Mouse (Mus musculus): ENCODE results near the gene Zswim9.
A peak's percentile ranks its signal among the peaks of the same experiment; 100 is the strongest.
"Not testable (repeated sequence)": the region's sequence is repeated elsewhere in the genome, so short reads cannot be mapped to it uniquely, and the experiment has no call there.

Zswim9 gene

DNA sequence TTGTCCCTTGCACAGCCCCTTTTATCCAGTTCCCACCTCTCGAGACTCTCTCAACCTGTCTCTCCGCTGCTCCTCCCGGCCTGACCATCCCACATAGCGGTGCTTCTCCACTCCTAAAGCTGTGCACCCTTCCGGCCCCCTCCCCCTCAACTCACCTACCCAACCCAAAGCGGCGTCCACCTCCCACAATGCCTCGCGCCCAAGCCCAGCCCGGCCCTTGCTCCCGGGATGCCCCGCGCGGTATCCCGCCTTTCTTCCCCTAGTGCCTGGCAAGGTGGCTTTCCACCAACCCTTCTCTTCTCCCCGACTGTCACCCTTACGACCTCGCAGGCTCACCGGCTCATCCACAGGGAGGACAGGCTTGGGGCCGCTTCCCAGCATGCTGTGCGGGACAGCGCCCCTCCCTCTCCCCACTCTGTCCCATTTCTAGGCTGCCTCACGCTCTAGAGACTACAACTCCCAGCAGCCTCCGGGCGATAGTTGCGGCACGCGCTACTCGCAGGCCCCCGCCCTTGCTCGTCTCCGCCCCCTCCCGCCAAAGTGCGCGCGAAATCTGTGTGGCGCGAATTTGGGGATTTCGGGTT, at the start of gene Zswim9:
Gene Zswim9 (minus strand): TSS at position 414 of the 584 bp plus-strand sequence.
- DNase-seq (ENCODE audit: extremely low spot score) = peak; percentile 95

DNA sequence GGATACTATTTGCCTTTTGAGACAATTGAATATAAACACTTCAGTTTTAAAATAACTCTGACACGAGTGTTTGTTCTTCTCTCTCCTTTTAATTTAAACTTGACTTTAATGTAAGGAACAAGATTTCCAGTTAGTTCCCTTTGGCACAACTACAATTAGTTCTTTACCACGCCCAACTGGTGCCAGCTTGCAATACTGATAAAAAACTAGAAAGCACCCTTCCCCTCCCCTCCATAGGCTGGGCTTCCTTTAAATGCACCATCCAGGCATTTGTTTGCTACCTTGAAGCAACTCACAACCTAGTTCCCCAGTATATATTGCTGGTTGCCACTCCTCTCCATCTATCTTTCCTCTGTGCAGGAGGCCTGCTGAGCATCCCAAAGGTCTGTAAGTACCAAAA, 45.8 kb upstream of the Zswim9 start, which contains the start of gene Pla2g4c:
Gene Pla2g4c (plus strand): TSS at position 340 of the 400 bp plus-strand sequence.
- DNase-seq (ENCODE audit: extremely low spot score) = no peak

DNA sequence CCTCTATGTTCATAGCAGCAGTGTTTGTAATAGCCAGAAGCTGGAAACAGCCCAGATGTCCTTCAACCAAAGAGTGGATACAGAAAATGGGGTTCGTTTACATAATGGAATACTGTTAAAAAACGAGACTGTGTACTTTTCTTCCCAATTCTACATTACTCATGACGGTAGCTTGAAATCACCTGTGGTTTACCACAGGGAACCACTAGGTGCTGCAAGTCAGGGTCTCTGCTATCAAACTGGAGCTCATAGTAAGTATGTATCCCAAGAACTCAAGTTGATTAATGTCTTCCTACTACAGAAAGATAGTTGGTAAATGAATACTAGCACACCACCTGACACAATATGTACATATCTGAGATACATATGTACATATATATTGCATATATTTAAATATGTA, 42.9 kb upstream of the Zswim9 start:
- no peak for DNase-seq (ENCODE audit: extremely low spot score)

DNA sequence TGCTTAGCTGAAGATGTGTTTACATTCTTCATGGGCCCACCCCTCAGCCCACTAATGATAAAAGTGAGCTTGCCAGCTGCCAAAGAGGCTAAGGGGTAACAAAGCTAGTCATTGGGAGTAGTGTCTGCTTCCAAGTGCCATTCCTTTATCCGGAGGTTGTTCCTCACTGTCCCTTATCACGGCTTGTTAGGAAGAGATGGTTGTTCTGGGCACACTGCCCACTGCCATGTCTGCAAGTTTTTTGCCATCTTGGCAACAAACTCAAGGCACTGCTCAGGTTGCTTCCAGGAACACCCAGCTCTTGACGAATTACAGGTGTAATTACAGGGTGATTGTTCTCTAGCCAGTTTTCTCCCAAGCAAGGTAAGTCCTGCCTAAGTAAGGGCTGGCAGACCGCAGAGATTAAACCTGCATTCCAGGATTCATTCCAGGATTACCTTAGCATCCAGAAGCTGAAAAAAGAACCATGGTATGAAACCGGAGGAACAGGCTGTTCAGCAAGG, 35.6 kb upstream of the Zswim9 start:
- DNase-seq (ENCODE audit: extremely low spot score) = no peak

DNA sequence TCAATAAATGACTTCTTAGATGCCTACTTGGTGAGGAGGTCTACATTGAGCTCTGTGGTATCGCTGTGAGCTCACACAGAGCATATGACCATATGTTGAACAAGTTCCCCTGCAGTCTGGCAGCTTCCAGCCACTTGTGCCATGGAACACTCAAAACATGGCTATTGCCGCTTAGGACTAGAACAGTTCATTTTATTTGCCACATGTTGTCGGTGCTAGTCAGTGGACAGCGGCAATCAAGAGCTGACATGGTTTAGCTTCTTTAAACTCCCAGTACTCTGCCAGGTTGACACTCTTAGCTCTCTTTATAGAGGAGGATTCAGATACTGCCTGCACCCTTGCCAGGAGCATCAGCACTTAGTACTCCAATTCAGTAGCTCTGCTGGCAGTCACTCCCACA, 32.9 kb upstream of the Zswim9 start:
- DNase-seq (ENCODE audit: extremely low spot score) = no peak

DNA sequence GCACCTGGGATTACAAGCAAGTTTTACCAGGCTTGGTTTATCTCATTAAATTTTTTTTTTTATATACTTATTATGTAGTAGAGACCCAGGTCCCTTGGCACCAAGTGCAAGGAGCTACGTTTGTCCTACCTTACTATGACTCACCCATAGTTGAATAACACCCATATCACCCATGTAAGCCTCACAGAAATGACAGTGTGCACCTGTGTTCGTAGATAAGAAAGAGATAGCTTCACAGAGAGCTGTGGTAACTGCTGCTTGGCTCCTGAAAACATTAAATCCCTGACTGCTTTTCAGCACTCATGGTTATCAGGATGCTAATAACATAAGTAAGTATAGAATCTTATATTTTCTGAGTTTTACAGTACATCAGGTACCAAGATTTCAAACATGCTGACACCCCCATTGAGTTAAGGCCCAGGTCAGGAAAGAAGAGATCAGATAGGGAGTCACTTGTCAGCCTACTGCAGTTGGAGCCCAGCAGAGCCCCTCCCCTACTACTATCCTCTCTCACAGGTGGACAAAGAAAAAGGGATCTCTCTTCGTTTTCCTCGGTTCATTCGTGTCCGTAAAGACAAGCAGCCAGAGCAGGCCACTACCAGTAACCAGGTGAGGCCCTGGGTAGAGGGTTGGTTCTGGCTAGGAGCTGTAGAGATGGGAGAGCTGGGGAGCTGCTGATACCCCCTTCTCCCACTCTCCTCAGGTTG, 32.1 kb upstream of the Zswim9 start:
- DNase-seq (ENCODE audit: extremely low spot score) = no peak

DNA sequence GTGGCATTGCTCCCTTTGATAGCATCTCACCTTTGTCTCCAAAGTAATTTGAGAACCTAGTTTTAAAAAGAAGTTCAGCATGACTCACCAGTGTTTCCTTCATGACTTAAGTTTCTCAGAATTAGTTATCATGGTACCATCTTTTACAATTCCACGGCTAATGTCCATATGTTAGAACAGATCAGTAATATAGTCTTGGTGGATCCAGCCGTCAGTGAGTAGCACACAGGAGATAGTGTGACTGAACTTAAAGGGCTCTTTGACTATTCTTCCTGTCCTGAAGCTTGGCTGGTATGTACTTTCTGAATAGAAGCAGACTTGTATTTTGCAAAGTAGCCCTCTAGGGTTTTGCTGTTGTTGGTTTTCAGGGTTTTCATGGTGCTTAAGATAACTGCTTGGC, 30.9 kb upstream of the Zswim9 start:
- no peak for DNase-seq (ENCODE audit: extremely low spot score)

DNA sequence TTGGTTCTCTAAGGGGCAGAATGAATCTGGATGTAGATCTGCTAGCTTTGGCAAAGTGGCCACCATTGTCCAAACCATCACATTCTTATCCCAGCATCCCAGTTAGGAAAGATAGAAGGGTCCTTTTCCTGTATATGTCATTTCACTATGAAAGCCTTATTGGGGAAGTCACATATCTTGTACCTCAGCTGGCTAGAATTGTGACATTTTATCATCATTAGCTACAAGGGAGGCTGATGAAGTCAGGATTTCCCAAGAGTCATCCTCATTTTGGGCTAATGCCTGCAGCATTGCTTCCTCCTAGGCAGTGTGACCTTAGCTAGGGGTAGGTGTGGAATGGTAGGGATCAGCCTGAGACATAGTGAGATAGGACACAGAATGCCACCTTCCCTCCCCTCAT, 24.9 kb upstream of the Zswim9 start:
- no peak for DNase-seq (ENCODE audit: extremely low spot score)

DNA sequence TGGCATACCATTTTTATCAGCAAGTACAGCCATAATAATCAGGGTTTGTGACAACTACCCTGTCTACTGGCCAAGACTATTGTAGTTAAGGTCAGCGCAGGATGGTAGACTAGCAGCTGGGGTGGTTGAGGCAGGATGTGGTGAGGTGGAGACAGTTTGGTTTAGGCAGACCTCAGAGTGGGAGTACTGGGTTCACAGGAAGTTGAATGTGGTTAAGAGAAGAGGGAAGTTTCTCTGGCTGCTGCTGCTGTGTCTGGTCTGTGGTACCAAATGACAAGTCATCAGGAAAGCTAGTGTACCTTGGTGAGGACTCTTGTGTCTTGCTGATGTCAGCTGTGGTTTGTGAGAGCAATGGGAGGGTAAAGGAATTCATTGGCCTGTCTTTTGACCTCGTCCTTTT, 24.3 kb upstream of the Zswim9 start:
- no peak for DNase-seq (ENCODE audit: extremely low spot score)

DNA sequence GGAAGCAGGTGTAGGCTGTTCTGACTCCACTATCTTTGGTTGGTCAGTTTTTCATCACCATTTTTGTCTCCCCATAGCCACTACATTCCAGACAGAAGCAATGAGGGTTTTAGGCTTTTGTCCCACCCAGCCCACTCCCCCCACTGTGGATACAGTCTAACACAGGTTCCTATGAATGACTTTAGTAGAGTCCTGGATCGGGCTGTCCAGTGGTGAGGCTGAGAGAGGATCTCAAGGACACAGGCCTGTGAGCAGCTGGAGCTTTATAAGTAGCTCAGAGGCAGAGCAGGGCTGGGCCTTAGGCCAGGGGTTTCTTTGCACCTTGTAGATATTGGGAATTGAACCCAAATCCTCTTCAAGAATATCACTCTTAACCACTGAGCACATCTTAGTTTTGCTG, 23.1 kb upstream of the Zswim9 start:
- DNase-seq (ENCODE audit: extremely low spot score) = no peak

DNA sequence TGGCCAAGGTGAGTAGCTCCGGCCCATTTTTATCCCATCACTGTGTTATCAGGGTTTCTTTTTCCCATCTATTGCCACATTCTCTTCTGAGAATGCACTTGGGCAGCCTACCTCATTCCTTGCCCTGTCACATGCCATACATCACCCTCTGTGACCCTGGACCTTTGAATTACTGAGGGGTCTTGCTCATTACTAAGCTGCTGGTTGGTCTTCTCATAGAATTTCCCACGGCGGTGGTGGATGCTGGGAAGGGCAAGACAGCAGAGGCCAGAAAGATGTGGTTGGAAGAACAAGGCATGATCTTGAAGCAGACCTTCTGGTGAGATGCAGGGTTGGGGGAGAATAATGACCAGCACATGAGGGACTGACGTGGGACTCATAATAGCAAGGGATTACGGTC, 20.3 kb upstream of the Zswim9 start:
- no peak for DNase-seq (ENCODE audit: extremely low spot score)

DNA sequence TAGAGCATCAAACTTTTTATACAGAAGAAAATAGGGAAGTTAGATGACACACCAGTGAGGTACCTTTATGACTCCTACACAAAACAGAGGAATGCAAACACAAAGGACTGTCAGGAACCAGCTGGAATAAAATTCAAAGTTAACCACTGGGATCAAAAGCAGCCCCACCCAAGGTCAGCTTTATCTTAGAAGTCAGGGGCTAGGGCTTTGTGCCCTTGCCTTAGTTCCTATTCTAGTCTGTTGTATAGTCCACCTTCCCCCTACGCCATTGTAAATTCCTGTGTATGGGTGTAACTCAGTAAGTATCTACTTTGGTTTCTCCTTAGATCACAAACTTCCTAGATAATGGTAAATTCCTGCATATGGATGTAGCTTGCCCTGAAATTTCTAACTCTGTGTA, 19.1 kb upstream of the Zswim9 start:
- no peak for DNase-seq (ENCODE audit: extremely low spot score)

DNA sequence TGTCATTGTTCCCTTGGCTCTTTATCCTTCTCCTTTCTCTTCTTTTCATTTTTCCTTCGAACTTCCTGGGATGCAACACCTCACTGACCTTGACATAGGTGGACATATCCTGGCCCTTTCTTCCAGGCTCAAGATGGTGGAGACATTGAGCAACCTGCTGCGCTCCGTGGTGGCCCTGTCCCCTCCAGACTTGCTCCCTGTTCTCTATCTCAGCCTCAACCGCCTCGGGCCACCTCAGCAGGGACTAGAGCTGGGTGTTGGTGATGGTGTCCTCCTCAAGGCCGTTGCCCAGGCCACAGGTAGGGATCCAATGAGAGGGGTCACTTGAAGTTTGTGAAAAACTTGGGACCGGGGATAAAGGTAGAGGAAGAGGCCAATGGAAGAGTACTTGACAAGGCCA, 16.7 kb upstream of the Zswim9 start:
- no peak for DNase-seq (ENCODE audit: extremely low spot score)

DNA sequence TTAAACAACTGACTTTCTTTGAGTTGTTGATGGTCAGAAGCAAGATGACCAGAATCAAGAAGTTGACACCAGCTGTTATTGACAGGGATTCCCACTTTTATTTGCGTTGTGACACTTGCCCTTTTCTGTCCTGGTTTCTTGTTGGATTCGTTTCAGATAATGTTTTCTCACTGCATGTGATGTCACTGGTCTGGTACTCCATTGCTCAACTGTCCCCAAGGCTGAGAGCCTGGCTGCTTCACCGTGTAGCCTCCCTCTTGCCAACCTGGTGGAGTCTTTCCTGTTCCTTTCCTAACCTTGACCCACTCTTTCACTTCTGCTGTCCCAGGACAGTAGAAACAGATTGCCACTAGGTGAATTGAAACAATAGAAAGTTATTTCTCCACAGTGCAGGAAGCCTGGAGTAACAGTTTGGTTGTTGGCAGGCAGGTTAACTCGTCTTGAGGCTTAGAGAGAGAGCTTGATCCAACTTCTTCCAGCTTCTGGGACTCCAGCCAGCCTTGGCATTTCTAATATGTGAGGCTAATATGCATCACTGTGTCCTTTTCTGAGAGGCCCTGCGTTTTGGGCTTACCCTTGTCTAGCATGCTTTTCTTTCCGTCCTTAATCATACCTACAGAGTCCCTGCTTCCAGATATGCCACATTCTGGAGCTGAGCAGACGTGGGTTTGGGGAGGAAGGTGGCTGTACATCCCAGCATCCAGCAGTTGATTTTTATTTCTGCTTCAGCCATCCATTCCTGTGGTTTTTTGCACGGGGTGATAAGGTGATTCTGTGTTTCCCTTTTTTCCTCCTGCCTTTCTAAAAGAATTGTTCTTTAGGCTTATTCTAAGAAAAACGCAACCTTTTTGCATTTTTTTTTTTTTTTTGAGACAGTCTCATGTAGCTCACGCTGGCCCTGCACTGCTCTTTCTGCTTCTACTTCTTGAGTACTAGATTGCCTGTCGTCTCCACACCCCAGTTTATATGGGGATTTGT, 15.6 kb upstream of the Zswim9 start:
- DNase-seq (ENCODE audit: extremely low spot score) = no peak

DNA sequence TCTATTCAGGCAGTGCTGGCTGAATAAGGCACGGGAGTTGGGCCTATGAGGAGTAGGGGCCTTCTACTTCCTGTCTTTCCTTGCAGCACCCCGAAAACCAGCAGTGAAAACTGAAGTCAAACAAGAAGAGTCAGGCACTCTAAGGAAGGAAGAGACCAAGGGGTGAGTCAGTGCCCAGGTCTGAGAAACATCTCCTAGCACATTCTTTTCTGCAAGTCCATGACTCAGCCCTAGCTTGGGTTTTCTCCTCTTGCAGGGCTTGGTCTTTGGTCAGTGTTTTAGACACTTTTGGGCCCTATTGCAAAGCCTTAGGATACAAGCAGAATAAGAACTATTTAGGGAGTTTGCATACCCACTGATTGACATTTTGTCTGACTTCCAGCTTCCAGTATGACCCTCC, 12.8 kb upstream of the Zswim9 start:
- DNase-seq (ENCODE audit: extremely low spot score) = no peak

DNA sequence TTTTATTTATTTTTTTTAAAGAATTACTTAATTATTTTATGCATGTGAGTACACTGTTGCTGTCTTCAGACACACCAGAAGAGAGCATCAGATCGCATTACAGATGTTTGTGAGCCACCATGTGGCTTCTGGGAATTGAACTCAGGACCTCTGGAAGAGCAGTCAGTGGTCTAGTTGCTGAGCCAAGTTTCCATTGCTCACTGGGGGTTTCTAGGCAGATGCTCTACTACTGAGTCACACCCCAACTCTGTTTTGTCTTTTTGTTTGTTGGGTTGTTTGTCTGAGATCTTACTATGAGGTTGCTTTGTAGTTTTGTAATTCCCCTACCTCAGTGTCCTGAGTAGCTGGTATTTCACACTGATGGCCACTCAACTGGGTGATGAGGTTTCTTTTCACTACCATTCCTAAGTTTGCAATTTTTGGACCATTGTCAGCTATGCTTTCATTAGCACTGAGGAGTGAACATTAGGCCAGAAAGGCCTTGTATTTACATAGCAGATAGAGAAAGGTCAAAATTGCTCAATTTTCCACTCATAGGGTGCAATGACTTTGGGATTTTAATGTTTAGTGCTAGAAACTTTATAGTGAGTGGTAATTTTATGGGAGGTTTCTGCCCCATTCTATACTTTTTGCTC, 11.6 kb upstream of the Zswim9 start:
- no peak for DNase-seq (ENCODE audit: extremely low spot score)

DNA sequence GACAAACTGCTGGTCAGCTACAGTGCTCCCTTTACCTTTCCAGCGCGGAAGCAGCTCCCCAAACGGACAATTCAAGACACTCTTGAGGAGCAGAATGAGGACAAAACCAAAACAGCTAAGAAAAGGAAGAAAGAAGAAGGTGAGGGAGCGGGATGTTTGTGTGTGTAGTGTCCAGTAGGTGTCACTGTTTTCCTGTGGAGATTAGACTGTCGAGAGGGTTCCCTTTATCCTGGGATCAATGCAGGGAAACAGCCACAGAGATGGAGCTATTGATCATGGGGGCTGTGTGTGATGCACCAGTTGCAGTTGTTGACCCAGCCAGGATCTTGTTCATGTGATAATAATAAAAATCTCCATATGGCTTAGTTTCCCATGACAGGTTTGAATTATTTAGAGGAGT, 10.1 kb upstream of the Zswim9 start:
- DNase-seq (ENCODE audit: extremely low spot score) = peak; percentile 25

DNA sequence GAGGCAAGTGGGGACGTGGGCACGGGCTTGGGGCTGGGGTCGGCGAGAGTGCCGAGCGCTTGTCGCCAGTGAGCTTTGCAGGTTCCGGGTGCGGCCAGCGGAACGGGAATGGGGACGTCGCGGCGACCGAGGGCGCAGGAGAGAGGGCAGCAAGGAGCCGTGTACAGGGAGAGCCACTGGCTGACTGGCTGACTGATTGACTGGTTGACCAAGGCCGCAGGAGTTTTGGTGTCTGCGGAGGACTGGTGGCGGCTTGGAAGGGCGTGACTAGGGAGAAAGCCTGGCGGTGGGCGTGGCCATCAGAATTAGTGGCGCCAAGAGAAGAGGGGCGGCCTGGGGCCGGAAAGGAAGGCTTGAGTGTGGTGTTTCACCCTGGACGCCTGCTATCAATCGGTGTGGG, 436 bp upstream of the Zswim9 start:
- DNase-seq (ENCODE audit: extremely low spot score) = not testable (repeated sequence)

DNA sequence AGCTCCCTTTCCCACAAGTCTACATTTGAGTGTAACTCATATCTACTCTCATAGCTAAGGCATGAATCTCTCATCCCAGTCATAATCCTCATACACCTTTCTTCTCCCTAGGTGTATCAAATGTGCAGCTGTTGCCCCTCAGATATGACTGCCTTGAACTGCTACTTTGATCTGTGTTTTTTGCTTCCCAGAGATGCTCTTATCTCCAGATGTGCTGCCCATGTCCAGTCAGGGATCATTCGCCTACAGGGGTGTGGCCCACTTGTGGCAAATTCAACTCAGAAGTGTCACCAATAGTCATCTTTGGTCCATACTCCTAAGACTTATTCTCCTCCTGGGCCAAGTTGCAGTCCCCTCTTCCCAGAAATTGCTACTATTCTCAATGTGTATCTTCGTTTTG, 688 bp downstream of the Zswim9 start:
- DNase-seq (ENCODE audit: extremely low spot score) = no peak

DNA sequence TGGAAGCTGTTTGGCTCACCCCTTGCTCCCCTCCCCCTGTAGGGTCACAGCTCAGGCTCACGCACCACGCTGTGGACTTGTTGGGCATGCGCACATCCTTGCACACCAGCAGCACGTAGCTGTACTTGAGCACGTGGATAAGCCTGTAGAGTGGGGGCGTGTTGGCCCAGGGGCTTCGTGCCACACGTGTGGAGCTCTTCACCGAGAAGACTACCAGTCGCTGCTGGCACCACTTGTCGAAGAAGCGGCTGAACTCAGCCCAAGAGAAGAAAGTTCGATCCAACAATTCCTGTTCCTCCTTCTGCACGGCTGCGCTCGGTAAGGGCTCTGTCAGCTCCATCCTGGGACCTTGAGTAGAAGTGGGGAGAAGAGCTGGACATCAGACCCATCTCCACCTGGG, 1.4 kb downstream of the Zswim9 start, which contains the start of gene Lig1:
Gene Lig1 (plus strand): TSS at position 203 of the 400 bp plus-strand sequence.
- no peak for DNase-seq (ENCODE audit: extremely low spot score)

DNA sequence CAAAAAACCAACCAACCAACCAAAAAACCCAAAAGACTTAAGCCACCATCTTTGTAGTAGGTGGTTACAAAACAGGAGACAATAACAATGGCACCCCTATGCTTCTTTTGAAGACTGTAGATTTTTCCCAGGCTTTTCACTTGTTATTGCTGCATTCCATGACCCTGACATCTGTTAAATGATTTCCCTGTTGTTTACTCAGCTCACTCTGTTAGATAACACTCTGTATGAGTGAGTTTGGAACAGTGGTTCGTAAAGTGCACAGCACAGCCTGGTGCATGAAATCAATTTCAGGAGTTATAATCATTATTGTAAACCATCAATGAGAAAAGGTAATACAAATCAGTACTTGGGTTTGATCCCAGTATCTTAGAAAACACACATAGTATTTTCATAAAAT, 6.8 kb downstream of the Zswim9 start:
- no peak for DNase-seq (ENCODE audit: extremely low spot score)

DNA sequence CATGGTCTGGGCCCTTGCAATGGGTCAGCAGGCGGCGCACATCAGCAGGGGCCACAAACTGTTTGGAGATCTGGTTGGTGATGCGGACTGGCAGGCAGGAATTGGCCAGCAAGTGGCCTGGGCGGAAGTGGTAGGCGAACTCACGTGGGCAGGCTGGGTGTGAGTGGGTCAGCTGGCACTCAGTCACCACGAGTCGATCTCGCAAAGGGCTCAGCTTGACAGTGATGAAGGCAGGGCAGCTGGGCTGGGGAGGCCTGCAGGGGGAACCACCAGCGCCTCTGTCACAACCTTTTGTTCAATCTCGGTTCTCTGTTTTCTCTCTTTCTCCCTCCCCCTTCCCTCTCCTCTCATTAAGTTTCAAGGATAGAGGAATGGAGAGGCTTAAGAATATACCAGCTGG, 9.1 kb downstream of the Zswim9 start:
- DNase-seq (ENCODE audit: extremely low spot score) = no peak
